Mouse (Mus musculus) liver, adult 2 months (tissue): ENCODE results near the gene Rnf145.

Experiments used
- CTCF ChIP-seq: fragments of 200-500 bp; IDR thresholded peaks from 2 replicates; pipeline ENCODE4 v1.5.1; 2011; ENCODE audit warnings: low read depth, low read length, control low read depth
- POLR2A ChIP-seq: fragments of 200-500 bp; IDR thresholded peaks from 2 replicates; pipeline ENCODE4 v1.6.1; 2011; ENCODE audit warnings: low read length, control low read depth; ENCODE audit not compliant: insufficient read depth; ENCODE audit errors: extremely low read depth

- no peak for TF ChIP-seq POLR2A
- TF ChIP-seq CTCF, result no peak
Measured at GRCm38 (mm10) chr11:44537403-44537802, 18.6 kb downstream of the Rnf145 start.
